29 mouse cellular contexts compared by ENCODE assay signal in genomic region chr5:31581932-31582331, GRCm38 (mm10). TPM values are rescaled to one million over a fixed set of nuclear protein-coding genes. Genes with fewer than 3 reads are reported as not detected.
A peak's percentile ranks its signal among the peaks of the same experiment; 100 is the strongest.
DNase-seq lines count a peak whose midpoint lies in the region; ATAC-seq lines count a peak whose summit lies in the region.
"Had no signal": no experiment of that assay in that cellular context is flagged by ENCODE, and none has a peak within 500 bp of the region (broad histone marks: within the 10 kb centered on the region; RNA-seq: fewer than 3 reads in every experiment).

No protein-coding gene starts in this region.

- peaks cover 38% of the 10 kb centered on the region for H3K4me1 ChIP-seq in kidney, embryonic 15.5 days
- H3K4me1 ChIP-seq: embryonic facial prominence, embryonic 13.5 days; forebrain, embryonic 13.5 days; limb, embryonic 15.5 days; lung, embryonic 15.5 days; neural tube, embryonic 13.5 days had no signal

- DNase-seq in kidney, postnatal 25 days, result no peak
- peak; percentile 16 for DNase-seq in A20 (ENCODE audit: low read depth, low spot score)
- no peak for DNase-seq in gastrocnemius, postnatal 36 days
- no peak for DNase-seq in cerebellum, adult 9-10 months
- DNase-seq: adrenal gland, adult 2 months; B cell, adult 2 months; cerebellum, adult 18-20 months; cerebellum, postnatal 25 days; embryo, embryonic 11 days; gastrocnemius, adult 2 months; kidney, postnatal 36 days; layer of hippocampus, adult 9-11 months; left cerebral cortex, postnatal 4 days; lung, postnatal 36 days; midbrain, embryonic 14.5 days had no signal

- WGBS in kidney, embryonic 15.5 days, result 67% methylated on average over 3 of the region's 3 CpGs

- no peak overlapping the region for H3K9ac ChIP-seq in kidney, embryonic 15.5 days
- H3K9ac ChIP-seq: embryonic facial prominence, embryonic 13.5 days; forebrain, embryonic 13.5 days; limb, embryonic 15.5 days; liver, embryonic 14.5 days; lung, embryonic 15.5 days; neural tube, embryonic 13.5 days had no signal

- H3K27me3 ChIP-seq in kidney, embryonic 15.5 days, result no peaks in the 10 kb centered on the region
- H3K27me3 ChIP-seq: embryonic facial prominence, embryonic 13.5 days; forebrain, embryonic 13.5 days; limb, embryonic 15.5 days; lung, embryonic 15.5 days; neural tube, embryonic 13.5 days had no signal

- H3K9me3 ChIP-seq in kidney, embryonic 15.5 days (replicated peaks), result peaks cover 5% of the 10 kb centered on the region; the same call in 1 of the 2 replicates
- H3K9me3 ChIP-seq: embryonic facial prominence, embryonic 13.5 days; forebrain, embryonic 13.5 days; hindbrain, embryonic 10.5 days; limb, embryonic 15.5 days; lung, embryonic 15.5 days; neural tube, embryonic 13.5 days had no signal

- H3K36me3 ChIP-seq in kidney, embryonic 15.5 days, result no peaks in the 10 kb centered on the region
- H3K36me3 ChIP-seq: embryonic facial prominence, embryonic 13.5 days; hindbrain, embryonic 10.5 days; limb, embryonic 15.5 days; lung, embryonic 15.5 days; neural tube, embryonic 13.5 days had no signal

- no peak overlapping the region for H3K4me3 ChIP-seq in kidney, embryonic 15.5 days (replicated peaks)
- H3K4me3 ChIP-seq: embryonic facial prominence, embryonic 13.5 days; erythroblast, embryonic 14.5 days; forebrain, embryonic 13.5 days; gastrocnemius, adult 2 months; hindbrain, embryonic 10.5 days; limb, embryonic 15.5 days; lung, embryonic 15.5 days; neural tube, embryonic 13.5 days had no signal

- ATAC-seq in kidney, embryonic 15.5 days (replicated peaks; ENCODE audit: low FRiP score), result no peak
- peak; percentile 83 for ATAC-seq in CD4-positive, CD25-positive, alpha-beta regulatory T cell, adult 4 months
- peak; percentile 85 for ATAC-seq in megakaryocyte, adult 5-6 weeks (ENCODE audit: poor library complexity, severe bottlenecking)
- ATAC-seq: forebrain, embryonic 13.5 days; hindbrain, embryonic 16.5 days; intestine, postnatal 0 days had no signal

- intact Hi-C loops in gastrocnemius, postnatal 36 days (cut with DNase I), result no loop called here

- no peak overlapping the region for H3K4me2 ChIP-seq in kidney, embryonic 15.5 days
- H3K4me2 ChIP-seq: embryonic facial prominence, embryonic 13.5 days; forebrain, embryonic 13.5 days; heart, embryonic 11.5 days; limb, embryonic 15.5 days; lung, embryonic 15.5 days; neural tube, embryonic 13.5 days had no signal

- H3K27ac ChIP-seq in kidney, embryonic 15.5 days, result peak overlapping the region; percentile 97
- H3K27ac ChIP-seq: embryonic facial prominence, embryonic 13.5 days; forebrain, embryonic 13.5 days; gastrocnemius, adult 2 months; hindbrain, embryonic 10.5 days; limb, embryonic 15.5 days; liver, embryonic 14.5 days; lung, embryonic 15.5 days; neural tube, embryonic 13.5 days had no signal

RNA-seq across cellular contexts. Expression of gene Mrpl33, which starts 14.8 kb away (rescaled TPM):
- polyA plus RNA-seq in kidney, embryonic 15.5 days (2015; fragmentation: Nextera tagmentation; extraction: Ambion mirVana), result 272 and 284 TPM in 2 replicates
- 100 to 1,000 TPM; 231 to 312 TPM for polyA plus RNA-seq in CD4-positive, CD25-positive, alpha-beta regulatory T cell, adult 4 months (2017; shearing (Covaris generic))
- total RNA-seq in megakaryocyte, adult 5-6 weeks (2015), result 754 and 797 TPM in 2 replicates
- 428 and 432 TPM in 2 replicates for total RNA-seq in megakaryocyte, adult 5-6 weeks (2017)
- total RNA-seq in gastrocnemius, postnatal 36 days (2021), result 100 to 1,000 TPM; 233 to 261 TPM

RNA-seq across cellular contexts. Expression of gene Supt7l, which starts 54.3 kb away (rescaled TPM):
- polyA plus RNA-seq in kidney, embryonic 15.5 days (2015; fragmentation: Nextera tagmentation; extraction: Ambion mirVana), result 24.7 and 28.9 TPM in 2 replicates
- polyA plus RNA-seq in CD4-positive, CD25-positive, alpha-beta regulatory T cell, adult 4 months (2017; shearing (Covaris generic)), result 10 to 100 TPM; 16.4 to 24.3 TPM
- total RNA-seq in megakaryocyte, adult 5-6 weeks (2015), result 11.2 and 14.0 TPM in 2 replicates
- 14.1 and 18.5 TPM in 2 replicates for total RNA-seq in megakaryocyte, adult 5-6 weeks (2017)
- 10 to 100 TPM in 1 of 2 experiments, 1 to 10 TPM in 1; 9.0 to 10.3 TPM for total RNA-seq in gastrocnemius, postnatal 36 days (2021)

RNA-seq across cellular contexts. Expression of gene Slc4a1ap, which starts 55.1 kb away (rescaled TPM):
- 36.7 and 38.9 TPM in 2 replicates for polyA plus RNA-seq in kidney, embryonic 15.5 days (2015; fragmentation: Nextera tagmentation; extraction: Ambion mirVana)
- polyA plus RNA-seq in CD4-positive, CD25-positive, alpha-beta regulatory T cell, adult 4 months (2017; shearing (Covaris generic)), result 10 to 100 TPM; 21.8 to 31.2 TPM
- 41.3 and 50.5 TPM in 2 replicates for total RNA-seq in megakaryocyte, adult 5-6 weeks (2015)
- 44.2 and 54.6 TPM in 2 replicates for total RNA-seq in megakaryocyte, adult 5-6 weeks (2017)
- total RNA-seq in gastrocnemius, postnatal 36 days (2021), result 10 to 100 TPM; 20.4 to 20.7 TPM
